Mouse (Mus musculus) CD8-positive naive resting alpha-beta T cell, adult 2 months (primary cell): ENCODE data around the gene Rnf185.

Experiments
- DNase-seq, 2 experiments: peaks; one replicate each; pipeline ENCODE4 v3.0.0; 2022; ENCODE audit warnings: low read depth in 2 of 2, low spot score in 2 of 2

Rnf185 gene

DNA sequence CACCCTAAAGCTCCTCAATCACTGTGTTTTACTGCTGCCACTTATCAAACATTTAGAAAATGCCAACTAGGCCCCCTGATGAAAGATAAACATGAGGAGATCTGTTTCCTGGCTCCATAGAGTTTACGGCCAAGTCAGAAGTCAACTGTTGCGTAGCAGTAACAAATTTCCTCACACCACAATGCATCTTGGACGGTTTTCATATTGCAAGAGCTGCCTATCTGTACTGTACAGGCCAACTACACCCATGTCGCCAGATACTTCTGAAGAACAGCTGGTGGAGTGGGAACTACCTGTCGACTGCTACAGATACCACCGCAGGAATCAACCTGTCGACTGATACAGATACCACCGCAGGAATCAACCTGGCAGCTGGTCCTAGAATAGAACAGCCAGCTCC lies 7.3 kb downstream of the Rnf185 start:
- DNase-seq: no peak

DNA sequence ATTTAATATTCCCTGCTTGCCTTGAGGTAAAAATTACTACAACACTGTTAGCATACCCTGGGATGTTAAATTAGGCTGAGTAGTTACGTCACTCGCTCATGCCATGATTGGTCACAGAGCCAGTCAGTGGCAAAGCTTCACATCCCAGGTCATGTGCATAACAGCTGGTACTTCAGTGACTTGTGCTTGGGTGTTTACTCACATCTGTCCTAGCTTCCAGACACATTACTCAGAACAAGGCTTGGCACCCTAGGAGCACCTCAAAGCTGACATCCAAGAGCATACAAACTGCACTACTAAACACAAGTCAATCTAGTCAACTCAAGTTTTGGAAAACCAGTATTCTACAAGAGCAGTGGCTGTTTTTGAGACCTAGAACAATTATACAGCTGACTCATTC lies 9.1 kb downstream of the Rnf185 start:
- no peak for DNase-seq

DNA sequence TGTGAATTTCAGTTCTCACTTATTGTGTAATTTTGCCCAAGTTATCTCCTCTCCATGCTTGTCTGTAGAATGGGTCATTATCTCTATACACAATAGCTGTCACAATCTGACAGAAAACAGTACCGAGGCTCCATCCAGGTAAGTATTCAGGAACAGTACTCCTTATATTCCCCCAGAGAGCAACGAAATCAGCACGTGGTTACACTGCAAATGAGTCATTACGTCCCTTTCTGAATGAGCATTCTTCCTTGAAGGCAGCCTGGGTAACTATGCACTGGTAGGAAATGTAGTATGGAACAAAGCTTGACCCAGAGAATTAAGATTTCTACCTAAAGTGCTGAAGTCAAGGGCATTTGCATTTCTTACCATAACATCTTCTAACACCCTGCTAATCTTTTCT lies 9.5 kb downstream of the Rnf185 start:
- no peak for DNase-seq

DNA sequence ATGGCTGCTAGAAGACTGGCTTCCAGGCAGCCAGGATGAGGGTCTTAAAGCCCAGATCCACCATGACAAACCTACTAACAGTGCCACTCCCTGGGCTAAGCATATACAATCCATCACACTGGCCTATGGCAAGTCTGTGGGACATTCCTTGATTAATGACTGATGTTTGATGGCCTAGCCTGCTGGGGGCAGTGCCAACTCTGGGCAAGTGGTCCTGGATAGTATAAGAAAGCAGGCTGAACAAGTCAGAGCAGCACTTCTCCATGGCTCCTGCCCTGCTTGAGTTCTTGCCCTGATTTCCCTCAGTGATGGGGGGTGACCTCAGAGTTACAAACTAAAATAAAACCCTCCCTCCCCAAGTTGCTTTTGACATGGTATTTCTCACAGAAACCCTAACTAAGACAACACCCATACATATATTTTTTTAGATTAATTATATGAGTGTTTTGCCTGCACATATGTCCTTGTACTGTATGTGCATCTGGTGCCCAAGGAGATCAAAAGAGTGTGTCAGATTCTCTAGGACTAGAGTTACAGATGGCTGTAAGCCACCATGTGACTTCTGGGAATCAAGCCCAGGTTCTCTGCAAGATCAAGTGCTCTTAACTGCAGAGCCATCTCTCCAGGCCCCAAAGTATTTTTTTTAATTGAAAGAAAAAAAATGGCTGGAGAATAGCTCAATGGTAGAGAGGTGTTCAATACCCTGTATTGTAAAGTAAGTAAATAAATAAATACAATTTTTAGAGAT lies 10.3 kb downstream of the Rnf185 start:
- no peak for DNase-seq

DNA sequence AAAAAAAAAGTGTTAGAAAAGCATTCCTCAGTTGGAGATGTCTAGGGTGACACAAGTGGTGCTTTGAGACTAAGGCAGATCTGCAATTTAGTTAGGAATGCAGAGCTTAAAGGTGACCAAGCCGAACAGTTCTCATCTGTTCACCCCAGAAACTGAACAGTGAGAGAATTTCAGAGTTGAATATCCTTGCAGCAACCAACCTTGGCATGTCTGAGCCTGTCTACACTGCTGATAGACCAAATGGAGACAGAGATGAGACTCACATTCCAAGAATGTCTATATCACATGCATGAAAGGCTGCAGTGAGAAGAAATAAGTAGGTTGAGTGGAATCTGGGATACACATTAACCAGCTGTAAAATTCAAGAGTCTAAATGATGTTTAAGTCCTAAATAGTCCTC lies 14.5 kb downstream of the Rnf185 start:
- DNase-seq: no peak

DNA sequence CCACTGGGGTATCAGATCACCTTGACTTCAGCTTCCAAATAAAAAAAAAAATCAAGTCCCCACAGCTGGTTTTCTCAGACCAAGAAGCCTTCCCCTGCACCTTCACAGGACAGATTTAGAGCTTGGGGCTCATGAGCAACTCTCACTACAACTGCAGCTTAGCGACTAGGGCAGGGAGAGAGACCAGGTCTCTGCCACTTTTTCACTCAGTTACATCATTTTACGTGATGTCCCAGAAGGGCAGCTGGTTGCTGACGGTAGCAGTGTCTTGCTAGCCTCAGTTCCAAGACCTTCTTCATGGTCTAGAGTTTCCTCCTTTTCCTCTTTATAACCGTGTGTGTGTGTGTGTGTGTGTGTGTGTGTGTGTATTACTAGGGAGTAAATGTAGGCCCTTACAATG lies 18.4 kb downstream of the Rnf185 start:
- DNase-seq: no peak

DNA sequence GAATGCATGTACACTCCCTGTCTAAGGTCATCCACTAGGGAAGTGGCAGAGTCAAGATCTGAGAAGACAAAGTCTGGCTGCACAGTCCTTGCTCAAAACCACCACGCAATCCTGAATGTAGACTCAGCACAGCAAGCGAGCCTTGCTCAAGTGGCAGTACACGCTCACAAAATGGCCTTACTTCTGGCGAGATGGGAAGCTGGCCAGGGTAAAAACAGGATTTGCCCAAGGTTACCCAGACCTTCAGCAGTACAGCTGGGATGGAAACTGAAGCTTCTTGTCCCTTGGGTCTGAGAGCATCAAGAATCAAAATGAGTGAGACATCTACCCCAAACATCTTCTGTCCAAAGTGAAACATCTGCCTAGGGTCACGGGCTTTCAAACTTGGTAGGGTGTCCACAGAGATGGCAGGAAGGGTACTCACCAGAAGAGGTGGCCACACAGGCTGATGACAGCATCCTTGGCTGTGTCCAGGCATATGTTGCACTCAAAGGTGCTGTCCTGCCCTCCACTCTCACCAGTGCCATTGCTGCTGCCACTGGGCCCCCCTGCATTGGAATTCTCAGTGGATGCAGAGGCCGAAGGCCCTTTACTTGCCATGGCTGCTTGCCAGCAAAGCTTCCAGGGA lies 20.1 kb downstream of the Rnf185 start:
- no peak for DNase-seq

DNA sequence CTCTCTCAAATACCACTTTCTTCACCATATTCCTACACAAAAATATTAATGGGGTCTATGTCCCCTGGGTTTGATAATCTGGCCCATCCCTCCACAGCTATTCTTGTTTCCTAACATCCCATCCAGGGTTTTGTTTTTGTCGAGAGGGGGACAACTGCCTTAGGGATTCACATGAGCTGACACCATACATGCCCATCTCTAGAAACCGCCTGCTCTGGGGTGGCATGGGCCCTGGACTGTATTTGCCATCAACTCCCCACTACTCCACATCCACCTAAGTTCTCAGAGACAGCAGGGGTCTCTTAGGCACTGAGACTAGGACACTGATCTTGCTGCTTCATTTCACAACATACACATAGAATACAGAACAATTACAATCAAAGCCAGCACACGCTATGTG lies 20.6 kb downstream of the Rnf185 start:
- DNase-seq: no peak

DNA sequence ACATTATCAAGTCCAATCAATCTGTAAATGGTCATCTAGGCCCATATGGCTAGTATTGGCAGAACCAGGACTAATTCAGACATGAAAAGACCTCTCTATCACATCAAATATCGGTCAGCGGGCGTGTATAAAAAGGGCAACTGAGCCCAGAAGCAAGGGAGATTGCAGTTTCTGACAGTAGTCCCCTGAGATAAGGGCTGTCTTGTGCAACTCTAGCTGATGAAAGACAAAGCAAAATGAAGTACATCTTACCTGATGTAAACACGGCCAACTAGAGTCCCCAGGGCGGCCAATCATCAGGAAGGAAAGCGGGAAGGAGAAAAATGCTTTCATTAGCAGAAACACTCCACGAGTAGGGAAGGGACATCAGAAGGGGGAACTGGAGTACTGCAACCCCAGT lies 23.5 kb downstream of the Rnf185 start:
- no peak for DNase-seq

DNA sequence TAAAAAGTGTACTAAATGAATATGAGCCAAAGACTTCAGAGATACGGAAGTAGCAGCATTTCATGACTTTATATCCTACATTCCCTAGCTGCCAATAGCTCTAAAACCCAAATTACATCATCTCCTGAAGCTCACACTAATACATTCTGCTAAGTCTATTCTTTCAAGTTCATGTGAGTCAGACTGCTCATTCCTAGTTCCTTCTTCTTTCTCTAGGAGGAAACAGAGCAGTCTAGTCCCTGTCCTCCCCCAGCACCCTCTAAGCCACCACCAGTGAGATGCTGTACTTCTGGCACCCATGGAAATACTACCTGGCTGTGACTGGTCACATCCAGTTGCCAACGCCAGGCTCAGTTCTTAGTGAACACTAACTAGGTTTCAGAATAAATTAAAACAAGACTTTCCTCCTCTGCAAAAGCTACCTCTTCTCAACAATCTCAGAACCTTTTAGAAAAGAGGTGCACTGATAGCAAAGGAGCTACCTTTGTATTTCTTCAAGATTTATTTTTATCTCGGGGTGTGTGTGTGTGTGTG lies 24.4 kb downstream of the Rnf185 start:
- no peak for DNase-seq

DNA sequence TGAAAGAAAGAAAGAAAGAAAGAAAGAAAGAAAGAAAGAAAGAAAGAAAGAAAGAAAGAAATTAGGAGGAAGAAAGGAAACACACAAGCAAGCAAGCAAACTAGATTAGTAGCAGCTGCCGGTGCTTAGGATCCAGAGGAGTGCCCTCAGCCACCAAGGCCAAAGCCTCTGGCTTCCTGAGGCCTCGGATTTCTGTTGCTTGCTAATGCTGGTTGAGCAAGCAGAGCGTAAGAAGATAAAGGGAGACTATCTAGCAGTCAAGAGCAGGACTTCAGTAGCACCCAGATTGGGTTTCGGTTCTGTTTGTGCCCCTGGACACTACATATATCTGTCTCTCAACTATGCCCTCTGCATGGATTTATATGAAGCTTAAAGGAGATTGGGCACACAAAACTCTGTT lies 29.9 kb downstream of the Rnf185 start:
- no peak for DNase-seq

DNA sequence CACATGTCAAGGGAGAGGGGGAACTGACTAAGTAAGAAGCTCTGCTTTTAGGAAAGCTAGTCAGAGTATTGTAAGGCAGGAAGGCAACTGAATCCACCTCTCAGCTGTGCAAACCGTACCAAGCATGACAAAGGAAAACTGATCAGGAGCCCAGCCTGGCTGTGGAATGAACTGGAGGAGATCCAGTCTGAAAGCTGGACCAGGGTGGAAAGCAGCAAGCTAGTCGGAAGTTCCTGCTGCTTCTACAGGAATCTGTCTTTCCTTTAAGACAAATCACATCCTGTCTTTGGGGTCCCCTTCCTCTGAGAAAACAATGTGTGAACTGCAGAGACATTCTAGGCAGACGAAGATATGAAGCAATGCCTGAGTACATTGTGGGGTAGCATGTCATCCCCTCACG lies 33.4 kb downstream of the Rnf185 start:
- DNase-seq: no peak

DNA sequence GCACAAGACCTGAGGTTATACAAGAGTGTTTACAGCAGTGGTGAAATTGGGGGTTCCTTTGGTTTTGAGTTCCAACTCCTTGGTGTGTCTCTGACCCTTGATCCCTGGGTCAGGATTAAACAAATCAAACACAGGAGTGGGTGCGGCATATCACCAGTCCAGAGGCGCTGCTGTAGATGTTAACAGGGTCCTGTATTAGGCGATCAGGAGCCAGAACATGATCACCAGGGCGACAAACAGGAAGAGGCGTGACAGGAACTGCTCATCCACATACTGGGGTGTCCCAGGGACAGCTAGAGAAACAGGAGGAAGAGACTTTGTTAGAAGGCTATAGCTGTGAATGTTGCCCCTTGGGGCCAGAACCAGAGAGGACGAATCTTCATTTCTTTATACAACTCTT lies 34.4 kb downstream of the Rnf185 start:
- DNase-seq: no peak

DNA sequence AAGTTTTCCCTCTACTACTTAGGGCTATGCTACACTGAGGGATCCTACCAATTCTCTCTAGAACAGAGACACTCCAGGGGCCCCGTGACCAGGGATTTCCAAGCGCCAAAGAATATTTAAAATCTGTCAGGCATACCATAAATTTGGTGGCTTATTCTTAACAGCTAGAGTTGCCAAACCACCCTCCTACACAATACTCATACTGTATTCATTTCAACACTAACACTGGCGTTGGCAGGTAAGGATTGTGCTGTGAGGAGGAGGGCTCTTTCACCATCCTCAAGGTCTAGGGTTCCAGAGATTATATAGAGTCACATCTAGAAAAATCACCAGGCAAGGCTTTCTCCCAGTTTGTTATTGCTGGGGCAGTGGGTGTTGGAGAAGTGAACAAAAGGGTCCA lies 35.8 kb downstream of the Rnf185 start:
- DNase-seq: no peak

DNA sequence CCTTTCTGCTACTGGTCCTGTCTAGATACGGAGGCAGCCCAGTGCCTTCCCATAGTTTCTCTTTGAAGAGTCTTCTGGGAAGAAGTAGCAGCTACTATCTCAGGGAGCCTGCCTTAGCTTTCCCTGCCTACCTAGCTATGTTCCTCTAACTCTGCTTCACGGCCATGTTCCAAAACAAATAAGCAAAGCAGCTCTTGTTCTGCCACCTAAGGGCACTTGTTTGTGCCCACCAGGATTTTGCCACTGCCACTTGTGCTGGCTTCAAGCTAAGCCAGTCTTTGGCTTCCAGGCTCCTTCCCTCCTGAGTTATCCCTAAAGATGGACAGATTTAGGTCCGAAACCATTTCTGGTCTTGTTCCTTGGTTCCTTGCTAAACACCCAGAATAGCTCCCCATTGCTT lies 40.1 kb downstream of the Rnf185 start:
- no peak for DNase-seq

DNA sequence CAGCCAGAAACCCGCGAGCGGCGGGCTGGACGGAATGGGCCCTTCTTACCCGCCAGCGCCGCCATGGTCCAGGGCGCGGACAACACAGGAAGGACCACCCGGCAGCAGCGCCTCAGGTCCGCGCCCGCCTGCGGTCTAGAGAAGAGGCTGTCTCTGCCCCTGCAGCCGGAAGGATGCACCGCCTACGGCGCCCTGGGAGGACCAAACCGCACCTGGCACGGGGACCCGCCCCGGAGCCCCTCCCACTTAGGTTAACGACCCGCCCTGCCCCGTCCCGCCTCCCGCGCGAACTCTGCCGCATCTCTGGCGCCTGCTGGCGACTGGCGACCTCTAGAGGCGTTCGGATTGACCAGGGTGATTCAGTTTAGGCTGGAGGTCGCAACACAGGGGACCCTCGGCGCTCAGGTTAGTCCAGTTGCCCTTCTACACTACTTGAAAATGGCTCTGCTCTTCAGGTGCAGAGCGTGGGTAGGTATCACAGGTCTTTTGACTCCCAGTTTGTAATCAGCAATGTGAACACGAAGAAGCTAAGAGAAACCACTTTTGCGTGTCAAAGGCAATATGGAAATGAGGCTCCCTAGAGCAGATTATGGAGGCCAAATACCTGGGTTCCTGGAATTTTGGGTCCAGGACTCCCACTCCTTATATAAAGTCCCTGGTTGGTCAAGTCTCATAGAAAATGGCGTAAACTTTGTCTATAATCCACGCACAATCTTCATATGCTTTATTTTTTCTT lies 43.0 kb downstream of the Rnf185 start, which contains the start of gene Limk2:
TSS of gene Limk2 (minus strand) at position 193 of the 736 bp plus-strand sequence.
- DNase-seq: peak; percentile 90 to 93

DNA sequence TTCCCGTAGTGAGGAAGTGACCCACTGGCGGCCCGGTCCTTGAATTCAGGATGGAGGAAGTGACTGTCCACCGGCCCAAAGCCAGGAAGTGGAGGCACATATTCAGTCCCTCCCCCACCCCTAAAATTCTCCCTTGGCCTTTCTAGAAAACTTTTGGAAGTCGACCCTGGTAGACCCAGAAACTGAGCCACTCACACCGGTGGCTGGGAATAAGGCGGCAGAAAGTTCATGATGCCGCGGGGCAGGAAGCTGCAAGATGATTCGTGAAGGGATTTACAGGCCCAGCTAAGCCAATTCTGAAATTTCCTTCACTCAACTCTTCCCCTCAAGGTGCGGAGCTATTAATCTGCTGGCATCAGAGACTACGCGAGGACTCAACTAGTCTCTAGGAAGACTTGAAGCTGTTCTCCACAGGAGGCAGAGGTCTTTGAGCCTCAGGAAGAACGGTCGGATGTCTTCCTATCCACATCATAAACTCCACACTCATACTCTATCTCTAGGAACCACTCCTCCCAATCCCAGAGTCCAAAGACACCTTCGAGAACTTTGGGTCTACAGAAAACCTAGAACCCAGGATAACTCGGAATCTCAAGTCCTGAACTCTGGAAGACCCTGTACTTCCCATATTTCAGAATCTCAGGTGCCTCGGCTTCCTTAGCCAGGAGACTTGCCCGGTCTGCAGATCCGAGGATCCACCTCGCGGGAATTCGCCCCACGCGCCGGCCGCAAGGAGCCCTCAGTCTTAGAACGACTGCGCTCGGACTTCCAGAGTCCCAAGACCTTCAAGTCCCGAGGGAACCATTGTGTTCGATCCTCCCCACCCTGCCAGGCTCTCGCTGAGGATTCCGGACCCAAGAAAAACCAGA lies 43.8 kb downstream of the Rnf185 start:
- peak in 1 of 2 experiments; percentile 11 for DNase-seq

DNA sequence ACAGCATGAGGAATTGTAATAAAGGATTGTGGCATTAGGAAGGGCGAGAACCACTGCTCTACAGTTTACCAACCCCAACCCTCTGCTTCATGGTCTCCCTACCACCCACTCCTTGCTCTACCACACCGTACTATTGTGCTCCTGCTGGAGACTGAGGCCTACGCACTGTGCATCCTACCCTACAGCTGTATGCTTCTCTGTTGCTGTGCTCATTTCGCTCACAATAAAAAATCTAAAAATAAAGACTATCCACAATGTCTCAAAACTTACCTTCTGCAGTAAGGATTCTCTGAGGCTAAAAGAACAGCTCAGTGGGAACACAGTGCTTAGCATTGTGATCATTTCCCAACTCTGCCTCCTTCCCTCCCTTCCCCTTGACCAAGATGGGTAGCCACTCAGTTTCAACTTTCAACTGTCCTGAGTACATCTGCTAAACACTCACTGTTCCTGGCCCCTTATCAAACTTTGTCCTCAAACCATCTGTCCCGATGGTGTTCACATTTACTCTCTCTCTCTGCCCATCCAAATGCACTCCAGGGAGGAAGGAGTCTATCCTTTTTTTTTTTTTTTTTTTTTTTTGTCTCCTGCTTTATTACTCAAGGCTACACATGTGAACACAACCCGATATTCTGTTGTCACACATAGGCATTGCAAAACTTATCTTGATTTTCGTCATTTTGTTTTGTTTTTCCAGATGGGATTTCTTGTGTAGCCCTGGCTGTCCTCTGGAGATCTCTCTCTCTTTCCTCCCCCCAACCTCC lies 47.7 kb downstream of the Rnf185 start:
- no peak for DNase-seq

DNA sequence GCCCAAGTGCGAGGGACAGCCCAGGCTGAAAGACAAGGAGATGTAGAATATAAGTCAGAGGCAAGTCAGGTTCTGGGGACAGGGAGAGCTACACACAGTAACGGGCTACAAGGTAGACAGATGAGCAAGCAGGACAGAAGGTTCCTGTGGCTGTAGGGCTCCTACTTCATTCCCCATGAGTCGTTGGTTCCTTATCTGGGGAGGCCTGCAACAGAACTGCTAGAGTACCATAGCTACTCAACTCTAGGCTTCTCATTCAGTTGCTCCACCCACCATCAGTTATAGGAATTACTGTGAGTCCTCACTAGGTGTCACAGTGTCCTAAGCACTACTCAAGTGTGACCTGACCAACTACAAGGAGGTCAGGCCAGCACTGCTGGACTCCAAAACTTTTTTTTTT lies 49.1 kb downstream of the Rnf185 start:
- no peak for DNase-seq

DNA sequence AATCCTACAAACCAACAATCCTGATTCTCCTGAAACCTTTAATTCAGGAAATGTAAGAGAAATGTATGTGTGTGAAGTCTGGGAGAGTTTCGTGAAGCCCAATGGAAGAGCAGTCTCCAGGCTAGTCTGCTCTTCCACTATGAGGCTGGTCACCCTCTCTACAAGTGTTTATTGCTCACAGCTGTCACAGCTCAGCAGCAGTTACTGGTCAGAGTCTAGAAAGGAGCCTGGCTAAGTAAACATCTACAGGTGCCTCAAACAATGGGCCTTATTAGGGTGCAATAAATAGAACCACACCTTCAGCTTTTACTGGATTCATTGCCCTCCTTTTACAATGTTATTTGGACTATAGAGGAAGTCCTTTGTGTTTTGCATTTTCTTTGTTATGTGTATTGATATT lies 53.8 kb downstream of the Rnf185 start:
- DNase-seq: no peak
